Mouse (Mus musculus): ENCODE measurements around the gene Sec23b. TPM values are rescaled to one million over a fixed set of nuclear protein-coding genes. Genes with fewer than 3 reads are reported as not detected.

Gene Sec23b
- polyA plus RNA-seq, 1 experiment from 2014 or later = 103 TPM

Small RNA genes lying within 50 kb of the gene (microRNA-seq; reads per million reads assigned to microRNA genes)
- not detected for gene Gm24823

Other genes starting within 250 kb of the Sec23b start
- 0.53 and 0.55 TPM in 2 replicates for gene Ovol2, start 224.1 kb upstream of the Sec23b start, polyA plus RNA-seq (2014; fragmentation: Nextera tagmentation; extraction: Ambion mirVana)
- 43.9 and 47.8 TPM in 2 replicates for gene Kat14, start 187.2 kb upstream of the Sec23b start, polyA plus RNA-seq (2014; fragmentation: Nextera tagmentation; extraction: Ambion mirVana)
- gene Pet117, start 187.2 kb upstream of the Sec23b start, polyA plus RNA-seq (2014; fragmentation: Nextera tagmentation; extraction: Ambion mirVana) = 1.7 TPM in 1 of 2 replicates, not detected in the other
- gene Dzank1, start 28.8 kb upstream of the Sec23b start, polyA plus RNA-seq (2014; fragmentation: Nextera tagmentation; extraction: Ambion mirVana) = 1.0 and 2.7 TPM in 2 replicates
- gene Polr3f, start 28.5 kb upstream of the Sec23b start, polyA plus RNA-seq (2014; fragmentation: Nextera tagmentation; extraction: Ambion mirVana) = 32.2 and 33.9 TPM in 2 replicates
- 70.1 and 71.0 TPM in 2 replicates for gene Rbbp9, start 5.4 kb upstream of the Sec23b start, polyA plus RNA-seq (2014; fragmentation: Nextera tagmentation; extraction: Ambion mirVana)
- gene Smim26, start 37.8 kb downstream of the Sec23b start, polyA plus RNA-seq (2014; fragmentation: Nextera tagmentation; extraction: Ambion mirVana) = 35.6 and 39.7 TPM in 2 replicates
- 32.3 and 40.7 TPM in 2 replicates for gene Dtd1, start 43.7 kb downstream of the Sec23b start, polyA plus RNA-seq (2014; fragmentation: Nextera tagmentation; extraction: Ambion mirVana)